Comparison of ENCODE assay signal across 21 mouse cellular contexts in the genomic region with DNA sequence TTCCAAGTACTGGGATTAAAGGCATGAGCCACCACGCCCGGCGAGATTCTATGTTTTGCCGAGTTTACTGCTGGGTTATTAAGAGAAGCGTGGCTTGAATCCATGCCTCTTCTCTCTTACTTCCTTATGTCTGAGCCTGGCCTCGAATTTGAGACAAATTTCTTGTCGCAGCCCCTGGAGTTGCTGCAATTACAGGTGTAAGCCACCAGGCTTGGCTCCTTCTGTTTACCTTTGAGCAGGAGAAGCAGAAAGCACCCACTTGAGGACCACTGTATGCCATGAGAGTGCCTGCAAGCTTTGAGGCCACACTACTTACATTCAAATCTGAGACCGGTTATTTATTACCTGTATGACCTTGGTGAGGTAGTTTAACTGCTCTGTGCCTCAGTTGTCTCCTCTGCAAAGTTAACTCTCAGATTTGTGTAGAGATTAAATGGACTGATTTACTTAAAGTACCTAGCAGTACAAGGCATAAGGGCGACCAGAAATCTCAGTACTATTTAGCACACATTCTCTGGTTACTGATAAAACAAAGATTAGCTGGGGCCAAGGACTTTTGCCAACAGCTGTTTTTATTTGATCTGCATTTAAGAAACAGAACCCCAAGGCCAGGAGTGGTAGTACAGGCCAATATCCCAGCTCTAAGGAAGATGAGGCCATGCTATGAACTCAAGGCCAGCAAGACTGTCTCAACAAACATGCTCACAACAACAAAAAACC. TPM values are rescaled to one million over a fixed set of nuclear protein-coding genes. Genes with fewer than 3 reads are reported as not detected.
DNase-seq lines count a peak whose midpoint lies in the region; ATAC-seq lines count a peak whose summit lies in the region.
"Had no signal": no experiment of that assay in that cellular context is flagged by ENCODE, and none has a peak within 500 bp of the region (broad histone marks: within the 10 kb centered on the region; RNA-seq: fewer than 3 reads in every experiment).

No protein-coding gene starts in this region.

- peak; percentile 31 for DNase-seq in adrenal gland, adult 2 months
- no peak for DNase-seq in adrenal gland, postnatal 4 days (ENCODE audit: low spot score in 2 of 2)
- DNase-seq in lung, postnatal 36 days: no peak
- peak; percentile 23 for DNase-seq in CD4-positive helper T cell, adult 2 months (ENCODE audit: low read depth, low spot score)
- peak; percentile 33 for DNase-seq in naive thymus-derived CD4-positive, alpha-beta T cell, adult 2 months (ENCODE audit: low read depth)
- DNase-seq in left cerebral cortex, adult 11 months (ENCODE audit: low spot score): no peak
- DNase-seq: cerebellum, postnatal 36 days; gastrocnemius, postnatal 36 days; kidney, adult 8-10 months; kidney, postnatal 36 days; lung, adult 18-20 months; spleen, adult 18-20 months; thymus, postnatal 36 days had no signal

- no peaks in the 10 kb centered on the region for H3K27me3 ChIP-seq in lung, embryonic 16.5 days (ENCODE audit: control insufficient read depth, insufficient read depth, low read depth, low read length)
- H3K27me3 ChIP-seq: limb, embryonic 15.5 days; midbrain, embryonic 15.5 days; stomach, embryonic 15.5 days had no signal

- no peaks in the 10 kb centered on the region for H3K36me3 ChIP-seq in lung, embryonic 16.5 days (ENCODE audit: control insufficient read depth, insufficient read depth, low read length)
- H3K36me3 ChIP-seq: limb, embryonic 15.5 days; midbrain, embryonic 15.5 days; stomach, embryonic 15.5 days had no signal

- no peak overlapping the region for H3K9ac ChIP-seq in lung, embryonic 16.5 days (ENCODE audit: low read length)
- H3K9ac ChIP-seq: limb, embryonic 15.5 days; midbrain, embryonic 15.5 days; stomach, embryonic 15.5 days had no signal

- H3K27ac ChIP-seq in lung, embryonic 16.5 days (ENCODE audit: low read length): peak overlapping the region; percentile 12; the same call in 1 of the 2 replicates
- H3K27ac ChIP-seq: hindbrain, postnatal 0 days; limb, embryonic 15.5 days; midbrain, embryonic 15.5 days; stomach, embryonic 15.5 days had no signal

- no peak overlapping the region for H3K4me3 ChIP-seq in lung, embryonic 16.5 days (ENCODE audit: low read length)
- H3K4me3 ChIP-seq: embryonic facial prominence, embryonic 10.5 days; limb, embryonic 15.5 days; midbrain, embryonic 15.5 days; stomach, embryonic 15.5 days had no signal

- H3K4me2 ChIP-seq in lung, embryonic 16.5 days (ENCODE audit: low read depth, low read length): no peak overlapping the region
- H3K4me2 ChIP-seq: heart, embryonic 11.5 days; limb, embryonic 15.5 days; midbrain, embryonic 15.5 days; stomach, embryonic 15.5 days had no signal

- H3K4me1 ChIP-seq in lung, embryonic 16.5 days (replicated peaks; ENCODE audit: control insufficient read depth, insufficient read depth, low read length): peaks cover 10% of the 10 kb centered on the region
- H3K4me1 ChIP-seq: stomach, embryonic 15.5 days had no signal

- no peak for ATAC-seq in lung, embryonic 16.5 days (ENCODE audit: low read depth)
- ATAC-seq: forebrain, embryonic 14.5 days; hindbrain, postnatal 0 days; midbrain, embryonic 15.5 days had no signal

- no peaks in the 10 kb centered on the region for H3K9me3 ChIP-seq in lung, embryonic 16.5 days (ENCODE audit: control insufficient read depth, low read length)
- H3K9me3 ChIP-seq: embryonic facial prominence, embryonic 10.5 days; limb, embryonic 15.5 days; midbrain, embryonic 15.5 days; stomach, embryonic 15.5 days had no signal

- WGBS in lung, embryonic 16.5 days: 49% methylated on average over 9 of the region's 9 CpGs

RNA-seq across cellular contexts. Expression of a gene that starts 2.1 kb away (rescaled TPM):
- 10 to 100 TPM; 36.3 to 39.8 TPM for total RNA-seq in adrenal gland, adult 2 months (2021)
- polyA plus RNA-seq in adrenal gland, adult 2 months (2012; rRNA removed): 5.1 and 5.6 TPM in 2 replicates
- total RNA-seq in adrenal gland, postnatal 4 days (2021): 10 to 100 TPM; 43.9 to 44.7 TPM
- 44.9 and 45.3 TPM in 2 replicates for polyA plus RNA-seq in lung, embryonic 16.5 days (2015; fragmentation: Nextera tagmentation; extraction: Ambion mirVana)

RNA-seq across cellular contexts. Expression of a gene that starts 13.1 kb away (rescaled TPM):
- 10 to 100 TPM; 52.5 to 83.6 TPM for total RNA-seq in adrenal gland, adult 2 months (2021)
- 22.2 and 22.7 TPM in 2 replicates for polyA plus RNA-seq in adrenal gland, adult 2 months (2012; rRNA removed)
- 10 to 100 TPM; 70.5 to 76.7 TPM for total RNA-seq in adrenal gland, postnatal 4 days (2021)
- 13.6 and 13.8 TPM in 2 replicates for polyA plus RNA-seq in lung, embryonic 16.5 days (2015; fragmentation: Nextera tagmentation; extraction: Ambion mirVana)

Comparison
In these comparisons a context has a peak if more than half of its experiments do, and no peak if none do; other contexts are left out.
1. DNase-seq: peak in adrenal gland, adult 2 months (single experiment), CD4-positive helper T cell, adult 2 months (single experiment) and naive thymus-derived CD4-positive, alpha-beta T cell, adult 2 months (single experiment); none in adrenal gland, postnatal 4 days (0 of 2), lung, postnatal 36 days (single experiment) and left cerebral cortex, adult 11 months (single experiment).